Mouse (Mus musculus): ENCODE results near the gene Osgep. TPM values are rescaled to one million over a fixed set of nuclear protein-coding genes. Genes with fewer than 3 reads are reported as not detected.
"Not testable (repeated sequence)": the region's sequence is repeated elsewhere in the genome, so short reads cannot be mapped to it uniquely, and the experiment has no call there.

The Osgep gene
- polyA plus RNA-seq (2016; fragmentation: Nextera tagmentation; extraction: Ambion mirVana): 141 and 147 TPM in 2 replicates

GRCm38 (mm10) chr14:50924281-50925064, at the start of gene Osgep, which contains the start of gene Apex1:
TSS of gene Osgep (minus strand) at chr14:50924893.
TSS of gene Apex1 (plus strand) at chr14:50924968.
- Histone ChIP-seq H3K4me1 (peaks cover 24% of the 10 kb centered on the region), H3K36me3 (peaks cover 39% of the 10 kb centered on the region), H3K27me3 (no peaks in the 10 kb centered on the region), H3K27ac (replicated peaks) (peak within 1 kb of the TSS; percentile 91), H3K4me3 (peak within 1 kb of the TSS; percentile 87), H3K4me2 (replicated peaks) (peak within 1 kb of the TSS; percentile 62), H3K9me3 (no peaks in the 10 kb centered on the region), H3K9ac (replicated peaks) (peak within 1 kb of the TSS; percentile 91)
- WGBS: under 1% methylated on average over 56 of the region's 57 CpGs
- peak; percentile 96 for ATAC-seq (ENCODE audit: low FRiP score, low read depth)

DNA sequence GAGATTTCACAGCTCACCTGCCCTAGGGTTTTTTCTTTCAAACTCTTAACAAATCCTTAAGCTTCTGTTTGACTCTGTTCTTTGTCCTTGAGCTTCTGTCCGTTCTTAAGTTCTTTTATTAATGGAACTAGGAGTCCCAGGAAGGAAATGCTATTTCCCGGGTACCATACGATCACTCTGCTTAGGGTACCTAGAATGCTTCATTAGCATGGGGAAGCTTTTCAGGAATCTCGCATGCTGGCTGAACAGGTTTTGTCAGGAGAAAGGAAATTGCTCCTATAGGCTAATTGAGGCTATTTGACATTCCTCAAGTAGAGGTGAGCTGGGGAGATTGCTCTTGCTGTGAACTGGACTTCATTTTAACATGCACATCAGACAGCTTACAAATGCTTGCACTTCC, 49.0 kb upstream of the Osgep start:
- no peaks in the 10 kb centered on the region for H3K36me3 ChIP-seq
- H3K27ac ChIP-seq (replicated peaks): no peak overlapping the region
- H3K4me3 ChIP-seq: no peak overlapping the region
- no peaks in the 10 kb centered on the region for H3K27me3 ChIP-seq
- H3K4me2 ChIP-seq (replicated peaks): no peak overlapping the region
- H3K4me1 ChIP-seq: peaks cover 14% of the 10 kb centered on the region
- no peak for ATAC-seq (ENCODE audit: low FRiP score, low read depth)
- no peak overlapping the region for H3K9ac ChIP-seq (replicated peaks)
- no peaks in the 10 kb centered on the region for H3K9me3 ChIP-seq
- 50% methylated on average over 4 of the region's 4 CpGs for WGBS

- H3K4me2 ChIP-seq (replicated peaks); H3K36me3 ChIP-seq; H3K9ac ChIP-seq (replicated peaks); ATAC-seq (ENCODE audit: low FRiP score, low read depth); H3K27ac ChIP-seq (replicated peaks); H3K4me3 ChIP-seq; H3K27me3 ChIP-seq; H3K9me3 ChIP-seq: not testable (repeated sequence)
- peaks cover 14% of the 10 kb centered on the region for H3K4me1 ChIP-seq
- 83% methylated on average over 5 of the region's 5 CpGs for WGBS
Measured at GRCm38 (mm10) chr14:50973054-50973453, 48.4 kb upstream of the Osgep start.

DNA sequence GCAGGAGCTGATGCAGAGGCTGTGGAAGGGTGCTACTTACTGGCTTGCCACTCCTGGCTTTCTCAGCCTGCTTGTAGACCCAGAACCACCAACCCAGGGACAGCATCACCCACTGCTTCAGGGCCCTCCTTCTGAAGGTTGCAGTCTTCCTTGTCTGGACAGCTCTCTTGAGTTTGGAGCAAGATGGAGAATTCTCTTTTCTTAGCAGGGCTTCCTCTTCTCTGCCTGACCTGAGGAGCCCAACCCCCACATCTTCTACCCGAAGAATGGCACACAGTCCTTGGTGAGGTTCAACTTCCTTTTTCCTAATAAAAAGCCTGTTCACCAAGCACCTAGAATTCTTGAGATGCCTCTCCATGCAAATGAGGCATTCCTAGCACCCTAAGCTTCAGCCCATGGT, 46.1 kb upstream of the Osgep start:
- no peaks in the 10 kb centered on the region for H3K27me3 ChIP-seq
- H3K27ac ChIP-seq (replicated peaks): no peak overlapping the region
- H3K9me3 ChIP-seq: no peaks in the 10 kb centered on the region
- no peak overlapping the region for H3K4me3 ChIP-seq
- H3K4me1 ChIP-seq: peaks cover 6% of the 10 kb centered on the region
- H3K36me3 ChIP-seq: no peaks in the 10 kb centered on the region
- H3K9ac ChIP-seq (replicated peaks): no peak overlapping the region
- ATAC-seq (ENCODE audit: low FRiP score, low read depth): no peak
- H3K4me2 ChIP-seq (replicated peaks): no peak overlapping the region
- WGBS: 82% methylated on average over 1 of the region's 1 CpGs

GRCm38 (mm10) chr14:50969558-50970544, 45.2 kb upstream of the Osgep start:
- H3K4me2 ChIP-seq (replicated peaks): peak overlapping the region; percentile 27
- no peaks in the 10 kb centered on the region for H3K27me3 ChIP-seq
- no peak; the same call in 1 of the 2 replicates for ATAC-seq (ENCODE audit: low FRiP score, low read depth)
- H3K27ac ChIP-seq (replicated peaks): no peak overlapping the region
- H3K4me1 ChIP-seq: peaks cover 6% of the 10 kb centered on the region
- no peaks in the 10 kb centered on the region for H3K9me3 ChIP-seq
- H3K9ac ChIP-seq (replicated peaks): no peak overlapping the region
- H3K36me3 ChIP-seq: no peaks in the 10 kb centered on the region
- 15% methylated on average over 12 of the region's 12 CpGs for WGBS
- no peak overlapping the region for H3K4me3 ChIP-seq

GRCm38 (mm10) chr14:50969041-50969440, 44.3 kb upstream of the Osgep start:
- peaks cover 6% of the 10 kb centered on the region for H3K4me1 ChIP-seq
- no peaks in the 10 kb centered on the region for H3K36me3 ChIP-seq
- H3K27me3 ChIP-seq: no peaks in the 10 kb centered on the region
- no peak overlapping the region for H3K27ac ChIP-seq (replicated peaks)
- H3K4me3 ChIP-seq: no peak overlapping the region
- 0 out of 2 replicates have a peak overlapping the region, but pooled peaks have one; percentile 27 for H3K4me2 ChIP-seq (replicated peaks)
- ATAC-seq (ENCODE audit: low FRiP score, low read depth): no peak
- WGBS: 12% methylated on average over 1 of the region's 1 CpGs
- H3K9me3 ChIP-seq: no peaks in the 10 kb centered on the region
- H3K9ac ChIP-seq (replicated peaks): no peak overlapping the region

GRCm38 (mm10) chr14:50968216-50968980, 43.7 kb upstream of the Osgep start:
- Histone ChIP-seq H3K4me2 (replicated peaks) (no peak overlapping the region), H3K9ac (replicated peaks) (no peak overlapping the region), H3K4me1 (peaks cover 6% of the 10 kb centered on the region), H3K27me3 (no peaks in the 10 kb centered on the region), H3K27ac (replicated peaks) (no peak overlapping the region), H3K9me3 (no peaks in the 10 kb centered on the region), H3K4me3 (no peak overlapping the region), H3K36me3 (no peaks in the 10 kb centered on the region)
- ATAC-seq (ENCODE audit: low FRiP score, low read depth): no peak
- WGBS: 76% methylated on average over 5 of the region's 5 CpGs

DNA sequence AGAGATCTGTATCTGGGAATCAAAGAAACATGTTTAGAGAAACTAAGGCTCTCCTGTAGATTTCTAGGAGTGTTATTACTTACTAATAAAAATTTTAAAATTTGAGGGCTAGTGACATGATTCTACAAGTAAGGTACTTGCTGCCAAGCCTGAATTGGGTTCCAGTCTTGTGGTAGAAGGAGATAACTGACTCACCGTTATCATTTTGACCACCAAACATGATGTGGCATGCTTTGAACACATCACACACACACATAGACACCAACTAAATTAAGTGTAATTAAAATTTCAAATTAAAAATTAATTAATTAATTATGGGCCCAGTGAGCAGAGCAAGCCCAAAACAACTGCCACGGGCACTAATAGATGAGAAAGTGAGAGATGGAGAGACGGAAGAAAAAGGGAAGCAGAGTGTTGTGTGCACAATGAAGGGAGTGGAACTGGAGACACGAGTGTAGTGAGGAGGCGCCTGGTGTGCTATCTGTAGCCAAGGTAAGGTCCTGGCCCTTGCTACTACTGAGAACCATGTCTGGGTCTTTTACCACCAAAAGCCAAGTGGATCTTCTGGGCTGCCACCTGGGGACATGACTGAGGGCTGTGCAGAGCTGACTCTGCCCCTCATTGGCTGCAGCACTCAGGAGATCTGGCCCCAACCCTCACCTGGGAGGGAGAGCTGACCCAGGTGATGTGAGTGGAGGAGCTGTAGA, 33.7 kb upstream of the Osgep start:
- not testable (repeated sequence) for H3K4me1 ChIP-seq; H3K9me3 ChIP-seq; H3K36me3 ChIP-seq; H3K27me3 ChIP-seq; H3K4me2 ChIP-seq (replicated peaks); ATAC-seq (ENCODE audit: low FRiP score, low read depth); H3K27ac ChIP-seq (replicated peaks); H3K4me3 ChIP-seq; H3K9ac ChIP-seq (replicated peaks)
- WGBS: 90% methylated on average over 5 of the region's 5 CpGs

DNA sequence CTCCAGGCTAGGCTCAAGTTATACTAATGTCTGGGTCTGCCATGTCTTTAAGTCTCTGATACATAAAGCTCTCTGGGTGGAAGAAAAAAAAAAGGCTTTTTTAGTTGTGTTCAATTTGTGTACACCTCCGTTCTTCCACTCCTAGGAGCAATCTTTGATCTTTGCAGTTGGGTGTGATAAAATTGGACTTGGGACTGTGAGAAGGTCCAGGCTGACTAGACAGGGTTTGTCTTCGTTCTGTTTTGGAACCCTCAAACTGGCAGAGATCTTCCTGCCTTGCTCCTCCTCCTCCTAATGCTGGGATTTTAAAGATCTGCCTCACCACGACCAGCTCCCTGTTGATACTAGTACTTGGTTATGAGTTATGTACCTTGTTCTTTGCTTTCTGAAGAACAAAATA, 32.5 kb upstream of the Osgep start:
- not testable (repeated sequence) for H3K36me3 ChIP-seq; H3K27ac ChIP-seq (replicated peaks); H3K4me2 ChIP-seq (replicated peaks); H3K9ac ChIP-seq (replicated peaks); H3K9me3 ChIP-seq; H3K4me1 ChIP-seq; H3K4me3 ChIP-seq; ATAC-seq (ENCODE audit: low FRiP score, low read depth); H3K27me3 ChIP-seq
- WGBS: 64% methylated on average over 3 of the region's 3 CpGs

DNA sequence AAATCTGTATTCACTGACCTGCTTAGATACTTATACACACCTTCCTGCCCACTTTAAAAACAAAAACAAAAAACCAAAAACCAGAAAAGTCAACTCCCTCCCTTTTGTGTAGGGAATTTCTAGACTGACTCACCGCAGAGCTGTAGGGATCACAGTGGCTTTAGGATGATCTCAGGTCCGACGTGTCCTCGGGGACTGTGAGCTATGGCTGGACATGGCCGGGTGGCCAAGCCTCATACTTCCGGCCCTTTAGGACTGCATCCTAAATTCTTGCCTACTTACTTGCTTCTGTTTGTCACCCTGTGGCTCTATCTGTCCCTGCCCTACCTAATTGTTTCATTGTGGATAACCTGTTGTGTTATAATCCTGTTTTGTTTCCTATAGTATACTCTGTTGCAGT, 32.0 kb upstream of the Osgep start:
- H3K9me3 ChIP-seq; H3K9ac ChIP-seq (replicated peaks); H3K27ac ChIP-seq (replicated peaks); H3K4me1 ChIP-seq; H3K4me2 ChIP-seq (replicated peaks); ATAC-seq (ENCODE audit: low FRiP score, low read depth); H3K36me3 ChIP-seq; H3K4me3 ChIP-seq; H3K27me3 ChIP-seq: not testable (repeated sequence)
- 76% methylated on average over 6 of the region's 6 CpGs for WGBS

DNA sequence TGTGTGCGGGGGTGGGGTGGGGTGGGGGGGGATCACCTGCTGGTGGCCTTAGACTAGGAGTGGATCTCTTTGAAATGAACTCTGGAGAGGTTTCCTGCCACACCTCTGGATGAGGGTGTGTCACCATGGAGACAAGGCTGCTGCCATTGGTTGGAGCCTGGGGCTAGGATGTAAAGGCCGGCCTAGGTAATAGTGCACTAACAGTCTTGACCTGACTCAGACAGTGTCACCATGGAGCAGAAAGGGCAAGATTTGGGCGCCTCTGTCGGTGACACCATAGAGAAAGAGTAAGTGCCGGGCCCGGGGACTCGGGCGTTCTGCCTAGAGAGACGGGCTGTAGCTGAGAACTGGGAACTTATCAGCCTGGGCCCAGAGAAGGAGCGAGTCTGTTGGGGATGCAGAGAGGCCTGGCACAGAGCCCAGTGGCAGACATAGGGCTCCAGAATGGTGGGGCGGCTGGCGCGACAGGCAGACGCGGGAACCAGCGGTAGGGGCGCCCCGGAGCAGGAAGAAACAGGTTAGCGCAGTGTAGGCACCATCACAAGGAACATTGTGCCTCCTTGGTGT, 31.3 kb upstream of the Osgep start, which contains the start of gene Pnp2:
Gene Pnp2, plus strand, starts transcription at position 51 of the 567 bp plus-strand sequence.
- Histone ChIP-seq H3K4me2 (replicated peaks) (peak within 1 kb of the TSS; percentile 33), H3K36me3 (peaks cover 11% of the 10 kb centered on the region)
- H3K4me3 ChIP-seq; H3K4me1 ChIP-seq; H3K9ac ChIP-seq (replicated peaks); H3K27me3 ChIP-seq; H3K27ac ChIP-seq (replicated peaks); H3K9me3 ChIP-seq: not testable (repeated sequence)
- ATAC-seq (ENCODE audit: low FRiP score, low read depth): peak; percentile 87
- WGBS: 9% methylated on average over 19 of the region's 19 CpGs

Data from midbrain, embryonic 12.5 days (tissue).